Mouse (Mus musculus): ENCODE results near the gene Carm1. TPM values are rescaled to one million over a fixed set of nuclear protein-coding genes. Genes with fewer than 3 reads are reported as not detected.
"Not testable (repeated sequence)": the region's sequence is repeated elsewhere in the genome, so short reads cannot be mapped to it uniquely, and the experiment has no call there.

Gene Carm1
- total RNA-seq, 2 experiments from 2014 or later: 42.2 to 45.0 TPM

DNA sequence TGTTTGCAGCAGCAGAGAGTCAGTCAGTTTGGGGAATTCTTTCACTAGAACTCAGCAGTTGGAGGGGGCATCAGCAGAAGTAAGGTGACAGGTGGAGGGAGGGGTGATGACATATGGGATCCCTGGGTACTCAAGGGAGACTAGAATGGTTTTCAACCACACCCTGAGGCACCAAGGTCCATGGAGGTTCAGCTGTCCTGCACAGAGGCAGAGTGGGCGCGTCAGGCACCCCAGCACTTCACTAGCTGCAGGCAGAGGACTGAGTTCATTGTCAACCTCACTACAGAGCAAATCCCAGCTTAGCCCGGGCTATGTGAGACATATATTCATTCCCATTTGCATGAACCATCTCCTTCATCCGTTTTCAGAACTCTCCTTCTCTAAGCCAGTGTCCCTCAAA lies 9.7 kb upstream of the Carm1 start:
- no peak for DNase-seq

DNA sequence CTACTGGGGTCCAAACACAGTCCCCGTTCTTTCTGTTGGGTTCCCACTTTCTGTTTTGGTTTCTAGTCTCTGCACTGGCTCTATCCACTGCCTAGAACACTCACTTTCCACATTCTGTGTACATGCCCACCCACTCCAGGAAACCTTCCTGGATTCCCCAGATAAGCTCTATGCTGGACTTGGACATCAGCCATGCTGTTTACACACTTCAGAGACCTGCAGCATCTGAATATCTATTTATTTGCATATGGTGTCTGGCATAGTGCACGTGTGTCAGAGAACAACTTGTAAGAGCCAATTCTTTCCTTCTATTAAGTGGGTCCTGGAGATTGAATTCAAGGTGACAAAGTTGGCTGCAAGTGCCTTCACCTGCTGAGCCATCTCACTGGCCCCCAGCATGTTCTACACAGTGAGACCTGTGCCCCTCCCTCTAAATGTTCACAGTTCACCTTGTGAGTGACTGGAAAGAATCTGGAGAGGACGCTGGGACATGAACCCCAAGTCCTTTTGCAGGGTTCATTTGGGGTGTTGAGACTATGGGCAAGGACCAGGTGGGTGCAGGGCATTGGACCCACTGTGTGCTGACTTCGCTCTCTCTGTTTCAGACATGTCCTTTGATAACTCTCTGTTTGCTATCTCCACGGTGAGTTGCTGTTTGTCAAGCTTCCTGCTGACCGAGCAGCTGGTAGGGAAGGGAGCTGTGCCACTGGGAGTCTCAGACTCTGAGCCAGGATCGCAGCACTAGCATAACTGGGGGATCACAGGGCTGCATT lies 6.5 kb upstream of the Carm1 start:
- DNase-seq: no peak

DNA sequence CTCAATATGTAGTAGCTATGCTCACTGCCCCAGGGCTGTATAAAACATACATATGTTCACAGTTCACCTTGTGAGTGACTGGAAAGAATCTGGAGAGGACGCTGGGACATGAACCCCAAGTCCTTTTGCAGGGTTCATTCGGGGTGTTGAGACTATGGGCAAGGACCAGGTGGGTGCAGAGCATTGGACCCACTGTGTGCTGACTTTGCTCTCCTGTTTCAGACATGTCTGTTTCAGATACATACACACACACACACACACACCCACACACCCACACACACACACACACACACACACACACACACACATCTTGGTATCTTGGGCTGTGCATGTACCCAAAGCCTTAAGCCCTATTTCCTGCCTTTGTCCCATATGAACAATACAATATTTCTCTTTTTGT lies 4.7 kb upstream of the Carm1 start:
- DNase-seq: not testable (repeated sequence)

DNA sequence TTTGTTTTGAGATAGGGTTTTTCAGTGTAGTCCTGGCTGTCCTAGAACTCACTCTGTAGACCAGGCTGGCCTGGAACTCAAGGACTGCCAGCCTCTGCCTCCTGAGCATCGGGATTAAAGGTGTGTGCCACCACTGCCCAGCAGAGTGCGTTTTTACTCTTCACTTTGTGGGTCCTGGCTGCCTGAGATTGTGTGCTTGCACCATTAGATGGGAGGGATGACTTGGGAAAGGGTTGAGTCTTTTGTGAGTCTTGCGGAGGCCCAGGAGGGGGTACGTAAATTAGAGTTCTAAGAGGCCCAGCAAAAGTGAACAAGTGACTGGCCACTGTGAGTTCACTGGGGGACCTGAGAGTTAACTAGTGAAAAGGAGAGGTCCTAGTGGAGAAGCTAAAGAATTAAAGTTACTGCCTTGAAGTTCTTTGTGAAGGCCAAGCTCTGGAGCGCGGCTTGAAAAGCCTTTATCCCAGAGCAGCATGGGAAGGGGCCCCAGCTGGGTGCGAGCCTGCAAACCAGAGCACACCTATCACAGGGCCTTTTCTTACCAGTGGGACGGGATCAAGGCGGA lies 1.3 kb upstream of the Carm1 start:
- no peak for DNase-seq

DNA sequence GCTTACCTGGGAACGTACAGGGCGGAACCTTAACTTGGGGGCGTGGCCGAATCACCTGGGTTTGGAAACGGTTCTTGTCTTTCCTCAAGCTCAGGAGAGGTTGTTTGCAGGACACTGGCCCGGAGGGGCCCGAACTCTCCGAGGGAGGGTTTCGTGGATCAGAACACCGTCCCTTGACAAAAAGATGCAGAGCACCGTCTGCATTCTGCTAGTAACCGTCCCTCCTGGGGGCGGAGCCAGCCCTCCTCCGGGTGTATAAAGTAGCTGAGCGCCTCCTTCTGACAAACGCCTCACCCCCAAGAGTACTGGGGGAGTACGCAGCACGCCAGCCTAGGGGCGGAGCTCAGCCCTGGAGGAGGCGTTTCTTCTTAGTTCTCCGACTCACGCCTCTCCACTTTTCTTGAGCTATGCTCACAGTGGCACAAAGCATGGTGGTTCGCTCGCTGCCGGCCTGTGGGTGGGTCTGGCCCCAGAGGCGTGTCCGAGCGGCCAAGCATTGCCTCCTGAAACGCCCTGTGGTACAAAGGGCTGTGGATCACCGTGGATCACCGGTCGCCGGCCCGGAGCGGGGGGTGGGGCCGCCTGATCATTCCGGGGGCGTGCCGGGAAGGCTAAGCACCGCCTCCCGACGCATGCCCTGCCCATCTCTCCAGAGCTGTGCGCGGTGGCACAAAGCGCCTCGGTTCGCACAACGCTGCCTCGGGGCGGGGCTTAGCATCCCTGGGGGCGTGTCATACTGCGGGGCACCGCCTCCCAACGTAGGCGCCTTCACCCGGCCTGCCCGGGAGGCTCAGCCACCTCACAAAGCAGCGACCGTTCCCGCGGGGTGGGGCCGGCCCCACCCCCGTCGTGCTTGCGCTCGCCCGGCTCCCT lies 542 bp upstream of the Carm1 start:
- DNase-seq: peak; percentile 100

DNA sequence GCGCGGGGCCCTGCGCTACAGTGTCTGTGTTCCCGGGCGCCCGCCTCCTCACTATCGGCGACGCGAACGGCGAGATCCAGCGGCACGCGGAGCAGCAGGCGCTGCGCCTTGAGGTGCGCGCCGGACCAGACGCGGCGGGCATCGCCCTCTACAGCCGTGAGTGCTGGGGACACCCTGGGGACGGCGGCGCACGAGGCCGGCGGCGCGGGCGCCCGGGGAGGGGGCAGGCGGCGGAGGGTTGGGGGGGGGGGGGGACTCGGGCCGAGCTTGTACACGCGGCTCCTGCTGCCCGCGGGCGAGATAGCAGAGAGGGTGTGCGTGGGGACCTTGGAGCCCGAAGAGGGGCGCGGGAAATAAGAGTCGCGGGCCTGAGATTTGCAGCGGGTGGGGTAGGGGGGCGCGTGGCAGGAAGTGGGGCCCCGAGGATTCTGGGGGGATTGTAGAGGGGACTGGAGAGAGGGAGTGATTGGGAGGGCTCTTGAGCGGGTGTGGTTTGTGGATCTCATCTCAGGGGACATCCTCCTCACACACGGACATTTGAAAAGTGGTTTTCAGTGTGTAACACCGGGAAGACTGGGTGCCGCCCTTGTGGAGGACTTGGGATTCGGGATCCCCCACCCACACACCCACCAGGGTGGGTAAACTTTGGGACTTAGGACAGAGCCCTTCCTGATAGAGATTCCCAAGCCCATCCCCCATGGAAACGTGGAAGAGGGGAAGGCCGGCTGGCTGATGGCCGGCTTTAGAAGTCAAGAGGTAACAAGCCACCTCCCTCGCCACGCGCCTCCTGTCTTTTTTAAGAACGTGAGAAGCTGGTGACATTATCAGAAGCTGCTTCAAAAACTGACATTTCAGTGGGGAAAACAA lies 614 bp downstream of the Carm1 start:
- DNase-seq: peak; percentile 55 to 70

DNA sequence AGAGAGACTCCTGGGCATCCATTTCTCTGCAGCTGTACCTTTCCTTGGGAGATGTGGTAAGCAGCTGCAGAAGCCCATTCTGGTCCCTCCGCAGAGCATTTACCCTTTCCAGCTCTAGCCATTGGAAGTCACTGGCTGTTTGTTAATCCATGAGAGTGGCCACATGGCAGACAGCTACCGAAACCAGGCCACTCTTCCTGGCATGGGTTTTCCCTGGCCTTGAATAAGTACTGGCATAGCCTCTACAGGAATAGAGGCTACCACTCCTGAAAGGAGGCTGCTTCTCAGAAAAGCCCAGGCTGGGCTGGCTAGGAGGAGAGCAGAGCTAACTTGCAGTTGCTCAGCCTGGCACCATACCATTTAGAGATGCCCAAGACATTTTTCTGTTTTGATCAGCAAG lies 4.4 kb downstream of the Carm1 start:
- peak in 1 of 2 experiments; percentile 27 for DNase-seq

DNA sequence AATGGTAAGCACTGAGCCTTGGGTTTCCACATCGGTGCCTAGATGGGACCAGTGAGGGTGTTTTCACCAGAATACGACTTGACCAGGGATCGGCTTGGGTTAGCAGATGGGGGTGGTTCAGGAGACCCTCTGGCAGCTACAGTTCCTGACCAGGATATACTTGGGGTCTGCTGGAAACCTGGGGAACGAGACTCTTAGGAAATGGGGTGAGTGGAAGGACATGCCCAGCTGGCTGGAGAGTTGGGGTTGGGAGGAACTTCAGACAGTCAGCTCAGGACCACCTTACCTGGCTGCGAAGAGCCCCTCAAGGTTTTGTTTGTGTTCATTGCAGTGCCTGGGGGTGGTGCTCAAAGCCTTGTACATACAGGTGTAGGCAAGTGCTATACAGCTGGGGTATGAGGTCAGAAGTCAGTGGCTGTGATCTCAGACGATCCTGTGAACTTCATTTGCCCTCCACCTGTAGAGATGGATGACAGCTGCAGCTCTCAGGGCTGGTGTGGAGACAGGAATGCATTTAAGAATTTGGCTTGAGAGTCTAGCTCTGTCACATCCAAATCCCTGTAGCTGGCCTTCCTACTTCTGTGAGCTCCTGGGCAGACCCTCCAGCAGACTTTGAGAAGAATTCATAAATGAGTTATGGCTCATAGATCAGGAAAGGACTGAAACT lies 7.0 kb downstream of the Carm1 start:
- DNase-seq: no peak

DNA sequence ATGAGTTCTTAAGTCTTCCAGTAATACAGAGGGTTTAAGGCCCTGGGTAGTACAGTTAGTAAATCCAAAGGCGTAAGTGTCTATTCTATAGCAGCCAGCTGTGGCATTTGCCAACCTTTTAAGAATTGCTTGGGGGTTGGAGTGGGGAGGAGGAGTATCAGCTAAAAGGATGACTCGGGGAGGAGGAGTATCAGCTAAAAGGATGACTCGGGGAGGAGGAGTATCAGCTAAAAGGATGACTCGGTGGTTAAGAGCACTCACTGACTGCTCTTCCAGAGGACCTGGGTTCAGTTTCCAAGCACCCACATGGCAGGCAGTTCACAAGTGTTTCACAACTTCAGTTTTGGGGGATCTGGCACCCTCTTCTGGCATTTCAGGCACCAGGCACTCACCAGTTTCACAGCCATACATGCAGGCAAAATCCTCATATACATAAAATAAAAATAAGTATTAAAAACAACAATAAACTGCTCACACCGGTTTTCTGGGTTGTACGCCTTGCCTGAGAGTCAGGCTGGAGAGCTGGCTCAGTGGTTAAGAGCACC lies 8.6 kb downstream of the Carm1 start:
- DNase-seq: no peak

DNA sequence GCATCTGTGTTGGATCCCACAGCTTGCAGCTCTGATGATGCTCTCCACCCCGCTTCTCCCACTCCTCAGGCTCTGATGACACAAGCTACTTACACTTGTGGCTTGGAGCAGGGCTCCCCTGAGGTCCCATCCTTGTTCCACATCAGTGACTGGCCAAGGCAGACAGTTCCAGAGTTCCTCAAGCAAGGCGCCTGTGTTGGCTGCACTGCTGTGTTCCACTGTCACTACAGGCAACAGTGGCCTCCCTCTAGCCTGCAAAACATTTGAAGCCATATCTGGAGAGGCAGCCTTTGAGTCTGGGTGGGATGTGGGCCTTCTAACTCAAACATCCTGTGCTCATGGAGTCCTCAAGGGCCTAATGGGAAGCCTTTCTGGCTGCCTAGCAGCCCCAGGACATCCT lies 10.3 kb downstream of the Carm1 start:
- DNase-seq: no peak

DNA sequence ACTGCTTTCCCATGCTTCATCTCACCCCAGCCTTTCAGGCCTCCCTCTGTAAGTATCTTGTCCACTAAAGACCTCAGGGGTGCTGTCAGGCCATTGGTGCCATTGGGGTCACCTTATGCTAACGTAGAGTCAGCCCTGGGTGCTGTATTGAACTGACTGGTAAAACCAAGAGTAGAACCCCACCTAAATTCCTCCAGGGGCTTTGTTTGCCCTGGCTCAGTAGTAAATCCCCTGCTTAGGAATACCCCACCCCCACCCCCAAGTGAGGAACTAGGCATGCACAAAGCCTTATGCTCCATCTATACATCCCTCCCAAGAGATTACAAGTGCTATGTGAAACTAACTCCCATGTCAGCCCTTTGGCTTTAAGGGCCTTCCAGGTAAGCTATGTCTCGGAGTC lies 10.9 kb downstream of the Carm1 start:
- no peak for DNase-seq

DNA sequence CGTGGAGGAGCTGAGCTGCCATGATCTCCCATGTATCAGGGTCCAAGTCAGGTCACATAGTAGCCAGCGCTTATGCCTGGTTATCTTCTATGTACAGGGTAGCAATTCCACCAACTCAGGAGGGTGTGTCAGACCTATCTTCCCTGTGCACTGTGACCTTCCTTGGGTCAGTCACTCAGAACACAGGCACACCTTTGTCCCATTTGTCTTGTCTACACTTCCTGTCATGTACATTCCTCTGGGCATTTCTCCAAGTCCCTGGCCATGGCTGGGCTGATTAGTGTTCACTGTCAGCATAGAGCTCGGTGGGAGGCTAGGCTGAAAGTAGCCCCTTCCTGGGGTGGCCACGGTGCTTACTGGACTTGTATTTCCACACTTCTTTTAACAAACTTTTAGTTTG lies 11.7 kb downstream of the Carm1 start:
- peak; percentile 58 to 62 for DNase-seq

DNA sequence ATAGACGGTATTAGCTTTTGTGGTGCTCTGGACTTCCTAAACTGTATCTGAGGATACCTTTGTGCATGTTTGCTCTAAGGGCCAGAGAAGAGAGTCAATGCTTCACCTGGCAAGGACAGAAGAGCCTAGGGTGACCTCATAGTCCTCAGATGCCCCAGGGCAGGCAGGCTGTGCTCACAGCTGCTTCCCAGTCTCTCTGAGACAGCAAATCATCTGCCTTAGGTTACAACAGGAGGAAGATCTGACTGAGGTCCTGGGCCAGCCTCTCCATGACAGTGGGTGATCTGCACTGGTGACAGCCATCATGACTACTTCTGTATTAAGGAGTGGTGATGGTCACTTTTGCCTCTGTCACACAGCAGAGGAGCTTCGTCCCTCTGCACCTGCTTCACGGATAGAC lies 12.5 kb downstream of the Carm1 start:
- no peak for DNase-seq

DNA sequence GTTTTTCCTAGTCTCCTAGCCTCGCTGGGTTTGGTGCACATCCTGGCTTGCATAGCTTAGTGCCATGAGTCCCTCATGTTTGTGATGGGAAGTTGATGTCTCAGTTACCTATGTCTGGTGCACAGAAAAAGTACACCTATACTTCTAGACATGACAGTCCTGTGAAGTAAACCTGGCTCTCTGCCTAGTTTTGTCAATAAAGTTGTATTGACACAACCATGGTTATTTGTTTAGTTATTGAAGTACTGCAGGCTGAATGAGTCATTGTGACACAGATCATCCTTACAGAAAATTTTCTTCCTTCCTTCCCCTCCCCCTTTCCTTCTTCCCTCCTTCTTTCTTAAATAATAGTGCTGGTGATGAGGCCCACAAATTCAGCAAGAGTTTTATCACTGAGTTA lies 17.7 kb downstream of the Carm1 start:
- DNase-seq: no peak

DNA sequence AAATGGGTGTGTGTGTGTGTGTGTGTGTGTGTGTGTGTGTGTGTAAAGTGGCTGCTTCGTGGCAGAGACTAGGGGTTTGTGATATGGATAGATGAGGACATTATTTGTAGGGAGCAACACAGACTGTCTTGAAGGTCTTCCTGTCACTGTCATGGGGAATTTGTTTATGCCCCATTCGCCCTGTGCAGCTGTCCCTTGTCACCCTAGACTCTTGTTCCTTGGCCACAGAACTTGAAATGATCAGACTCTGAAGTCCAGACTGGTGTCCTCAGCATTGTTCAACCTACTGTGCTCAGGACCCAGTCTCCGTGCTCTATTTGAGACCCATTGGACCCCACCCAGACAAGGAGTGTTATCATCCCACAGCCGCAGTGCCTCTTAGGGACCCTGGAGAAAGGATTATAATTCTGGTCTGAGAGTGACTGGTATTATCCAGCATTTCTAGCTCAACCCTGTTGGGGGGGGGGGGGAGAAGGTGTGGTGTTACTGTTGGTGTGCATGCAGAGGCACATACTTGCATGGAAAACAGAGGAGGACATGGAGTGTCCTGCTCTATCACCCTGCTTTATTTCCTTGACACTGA lies 18.4 kb downstream of the Carm1 start:
- DNase-seq: no peak

DNA sequence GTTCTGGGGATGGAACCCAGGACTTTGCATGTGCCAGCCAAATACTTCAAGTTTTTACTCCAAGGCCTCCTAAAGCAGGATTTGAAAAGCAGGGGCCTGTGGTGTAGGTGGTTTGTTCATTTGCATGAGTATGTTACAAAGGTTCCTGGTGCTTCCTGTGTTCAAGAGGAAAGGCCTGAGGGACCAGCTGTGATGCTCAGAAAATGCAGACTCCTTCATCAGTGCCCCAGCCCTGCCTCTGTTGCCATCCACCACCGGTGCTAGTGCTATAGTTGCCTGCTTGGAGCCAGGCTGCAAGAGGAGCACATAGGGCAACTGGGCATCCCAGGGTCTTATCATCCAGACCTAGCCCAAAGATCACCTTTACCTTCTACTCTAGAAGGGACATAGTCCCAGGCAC lies 19.8 kb downstream of the Carm1 start:
- DNase-seq: no peak

DNA sequence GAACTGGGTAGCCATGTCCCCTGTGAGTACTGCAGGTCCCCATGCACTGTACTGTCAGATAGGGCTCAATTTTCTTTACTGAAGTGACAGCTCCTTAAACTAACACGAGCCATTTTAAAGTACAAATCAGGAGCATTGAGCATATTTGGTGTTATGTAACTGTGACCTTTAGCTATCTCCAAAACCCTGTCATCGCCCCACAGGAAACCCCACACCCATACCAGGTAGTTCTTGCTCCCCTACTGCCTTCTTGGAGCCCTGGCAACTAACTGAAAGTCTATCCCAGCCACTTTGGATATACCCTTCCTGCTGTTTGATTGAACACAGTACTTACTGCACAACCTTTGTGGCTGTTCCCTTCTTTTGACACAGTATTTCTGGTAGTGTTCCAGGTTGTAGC lies 20.4 kb downstream of the Carm1 start:
- no peak for DNase-seq

DNA sequence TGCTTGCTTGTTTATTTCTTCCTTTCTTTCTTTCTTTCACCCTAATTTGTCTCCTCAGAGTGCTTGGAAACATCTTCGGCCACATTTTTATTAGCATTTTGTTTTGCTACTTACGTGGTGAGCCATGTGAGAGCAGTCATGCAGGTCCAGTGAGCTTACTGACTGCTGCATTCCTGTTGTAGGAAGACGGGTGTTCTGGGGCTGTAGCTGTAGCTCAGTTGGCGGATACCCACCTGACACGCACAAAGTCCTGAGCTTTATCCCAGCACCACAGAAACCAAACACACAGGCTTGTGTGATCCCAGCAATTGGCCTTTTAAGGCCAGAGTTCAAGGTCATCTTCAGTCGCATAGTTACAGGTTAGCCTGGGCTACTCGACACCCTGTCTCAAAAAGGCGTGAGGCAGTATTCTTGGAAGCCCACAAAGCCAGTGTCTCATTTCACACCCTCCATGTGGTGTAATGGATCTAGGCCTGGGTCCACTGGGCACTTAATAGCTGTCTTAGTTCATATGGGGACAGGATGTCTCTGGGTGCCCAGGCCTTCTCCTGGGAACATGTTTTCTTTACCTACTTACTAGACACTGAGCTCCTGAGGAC lies 22.1 kb downstream of the Carm1 start:
- DNase-seq: no peak

DNA sequence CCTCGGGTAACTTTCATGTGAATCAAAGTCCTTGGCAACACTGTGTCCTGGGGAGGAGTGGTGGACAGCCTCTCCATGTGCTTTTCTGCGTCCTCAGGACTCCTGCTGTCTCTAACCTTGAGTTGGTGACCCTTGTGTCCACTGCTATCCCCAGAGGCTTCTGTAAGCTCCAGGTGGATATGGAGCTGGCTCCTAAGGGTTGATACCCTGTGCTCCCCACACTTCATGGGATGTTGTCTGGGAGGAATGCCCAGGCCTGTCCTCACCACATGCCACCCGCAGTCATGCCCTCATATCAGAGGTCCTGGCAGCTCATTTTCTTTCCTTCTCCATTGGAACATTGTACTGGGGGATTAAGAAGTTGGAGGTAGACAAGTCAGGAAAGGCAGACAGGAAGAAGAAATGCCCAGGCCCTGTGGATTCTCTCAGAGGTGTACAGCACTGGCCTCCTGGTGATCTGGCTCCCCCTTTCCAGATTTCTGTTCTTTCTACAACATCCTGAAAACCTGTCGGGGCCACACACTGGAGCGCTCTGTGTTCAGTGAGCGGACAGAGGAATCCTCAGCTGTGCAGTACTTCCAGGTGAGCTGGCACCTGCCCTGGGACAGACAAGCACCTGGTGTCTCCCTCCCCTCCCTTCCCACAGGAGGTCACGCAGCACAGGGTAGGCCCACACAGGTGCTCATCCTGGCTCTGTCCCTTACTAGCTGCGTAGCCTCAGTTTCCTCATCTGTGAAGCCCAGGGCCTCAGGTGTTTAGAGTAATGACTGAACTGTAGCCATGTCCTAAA lies 27.5 kb downstream of the Carm1 start:
- no peak for DNase-seq

DNA sequence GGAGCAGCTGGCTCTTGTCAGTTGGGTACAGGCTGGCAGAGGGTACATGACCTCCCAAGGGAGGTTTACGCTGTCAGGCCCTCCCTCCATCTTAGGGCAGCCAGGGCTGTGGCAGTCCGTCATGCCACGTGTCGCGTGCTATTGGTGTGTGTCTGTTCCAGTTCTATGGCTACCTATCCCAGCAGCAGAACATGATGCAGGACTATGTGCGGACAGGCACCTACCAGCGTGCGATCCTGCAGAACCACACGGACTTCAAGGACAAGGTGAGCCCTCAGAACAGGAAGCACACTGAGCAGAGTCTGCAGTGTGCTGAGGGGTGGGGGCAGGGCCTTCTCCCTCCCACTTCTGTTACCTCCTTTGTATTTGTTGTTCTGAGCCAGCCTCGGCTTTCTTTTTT lies 28.6 kb downstream of the Carm1 start:
- DNase-seq: no peak

All from adrenal gland, postnatal 36 days (tissue).